Mouse (Mus musculus) erythroblast, adult 5-6 weeks (primary cell): Measurements from ENCODE around the gene Rcvrn. TPM values are rescaled to one million over a fixed set of nuclear protein-coding genes. Genes with fewer than 3 reads are reported as not detected.

Source experiments
- ATAC-seq: replicated peaks from 2 replicates; pipeline ENCODE4 v1.8.0; 2016; ENCODE audit warnings: moderate number of reproducible peaks, mild to moderate bottlenecking, moderate TSS enrichment, inconsistent platforms; ENCODE audit not compliant: poor library complexity, low FRiP score, severe bottlenecking
- total RNA-seq, 2 experiments: library from RNA; stranded (forward) in 1 of 2; stranded (reverse) in 1 of 2; fragments of 150-400 nt in 1 of 2; fragments of 200-764, 138-1000 nt in 1 of 2; gene quantifications; 2 replicates each; pipeline versions ENCODE4 v1.2.3 to v1.2.4; 2015 to 2017; ENCODE audit warnings: low replicate concordance in 2 of 2

Rcvrn gene
- total RNA-seq, 2 experiments from 2014 or later: not detected

DNA sequence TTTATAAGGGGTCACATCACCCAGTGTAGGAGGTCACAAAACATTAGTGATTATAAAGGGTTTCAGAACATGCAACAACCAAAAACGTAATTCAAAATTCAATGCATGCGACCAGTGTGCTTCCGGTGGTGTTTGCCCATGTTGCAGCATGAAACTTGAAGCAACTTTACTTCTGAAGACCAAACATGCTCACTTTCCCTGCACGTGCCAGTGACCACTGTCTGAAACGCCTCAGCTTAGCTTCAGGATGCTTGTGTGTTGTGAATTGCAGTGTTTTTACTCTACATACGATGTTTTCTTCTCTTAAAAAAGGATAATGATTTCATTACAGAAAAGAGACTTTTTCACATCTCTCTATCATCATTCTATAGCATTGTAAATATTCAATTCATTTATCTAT is 43.2 kb downstream of the Rcvrn start:
- no peak for ATAC-seq

DNA sequence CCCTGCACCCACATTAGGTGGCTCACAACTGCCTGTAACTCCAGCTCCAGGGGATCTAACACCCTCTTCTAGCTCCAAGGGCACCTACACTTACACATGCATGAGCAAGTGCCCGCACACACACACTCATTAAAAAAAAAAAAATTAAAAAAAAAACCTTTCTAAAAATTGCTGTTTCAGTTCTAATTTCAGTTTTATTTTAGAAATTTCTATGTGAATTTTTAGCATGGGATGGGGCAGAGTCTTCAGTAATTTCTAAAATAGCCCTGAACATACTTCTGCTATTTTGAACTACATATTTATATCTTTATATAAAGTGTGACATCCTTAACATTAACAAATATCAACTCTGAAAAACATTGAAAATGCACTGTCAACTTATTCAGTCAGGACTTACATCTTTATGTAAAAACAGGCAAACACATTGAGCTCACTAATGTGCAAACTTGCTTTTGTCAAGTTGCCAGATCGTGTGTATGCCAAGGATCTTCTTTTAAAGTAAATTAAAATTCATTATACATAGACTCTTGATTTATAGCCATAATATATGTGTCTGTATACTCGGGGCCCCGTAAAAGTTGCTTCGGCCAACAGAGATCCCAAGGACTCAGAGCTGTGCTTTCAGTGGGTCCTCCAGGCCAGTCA is 43.8 kb downstream of the Rcvrn start:
- no peak for ATAC-seq

DNA sequence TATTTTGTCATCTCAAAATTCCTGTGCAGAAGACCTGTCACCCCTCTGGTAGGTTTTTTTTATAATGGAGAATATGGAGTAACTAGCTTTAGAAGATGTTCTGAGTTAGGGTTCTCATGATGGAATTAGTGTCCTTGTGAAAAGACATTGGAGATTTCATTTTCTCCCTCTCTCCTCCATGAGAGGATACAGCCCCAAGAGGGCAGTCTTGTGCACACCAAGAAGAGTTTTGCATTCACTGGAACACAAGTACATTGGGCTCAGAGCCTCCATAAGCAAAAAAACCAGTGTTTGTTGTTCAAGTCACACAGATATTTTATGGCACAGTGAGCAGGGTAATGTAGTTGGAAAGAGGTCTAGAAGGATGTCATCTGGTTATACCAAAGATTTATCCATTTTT is 46.4 kb downstream of the Rcvrn start:
- ATAC-seq: no peak

Other genes with a start within 250 kb of the Rcvrn start
- 7.5 and 8.6 TPM in 2 replicates for gene Gas7, start 239.9 kb upstream of the Rcvrn start, total RNA-seq (2015; ENCODE audit: low replicate concordance)
- 4.5 and 5.5 TPM in 2 replicates for gene Gas7, start 239.9 kb upstream of the Rcvrn start, total RNA-seq (2017; ENCODE audit: low replicate concordance)
- gene Glp2r, start 75.8 kb downstream of the Rcvrn start, total RNA-seq (2015; ENCODE audit: low replicate concordance): not detected in 2 replicates
- gene Glp2r, start 75.8 kb downstream of the Rcvrn start, total RNA-seq (2017; ENCODE audit: low replicate concordance): not detected in 2 replicates
- not detected in 2 replicates for gene Gsg1l2, start 79.3 kb downstream of the Rcvrn start, total RNA-seq (2015; ENCODE audit: low replicate concordance)
- not detected in 2 replicates for gene Gsg1l2, start 79.3 kb downstream of the Rcvrn start, total RNA-seq (2017; ENCODE audit: low replicate concordance)
- not detected in 2 replicates for gene Dhrs7c, start 102.9 kb downstream of the Rcvrn start, total RNA-seq (2015; ENCODE audit: low replicate concordance)
- not detected in 2 replicates for gene Dhrs7c, start 102.9 kb downstream of the Rcvrn start, total RNA-seq (2017; ENCODE audit: low replicate concordance)
- gene Usp43, start 226.8 kb downstream of the Rcvrn start, total RNA-seq (2015; ENCODE audit: low replicate concordance): not detected in 2 replicates
- not detected in 2 replicates for gene Usp43, start 226.8 kb downstream of the Rcvrn start, total RNA-seq (2017; ENCODE audit: low replicate concordance)